ENCODE assay signal across 8 mouse cellular contexts in genomic region chr2:102450761-102451670, GRCm38 (mm10). TPM values are rescaled to one million over a fixed set of nuclear protein-coding genes. Genes with fewer than 3 reads are reported as not detected.
DNase-seq lines count a peak whose midpoint lies in the region; ATAC-seq and TF ChIP-seq lines count a peak whose summit lies in the region.

No protein-coding gene starts in this region.

- H3K27ac ChIP-seq in embryonic facial prominence, embryonic 15.5 days (replicated peaks) = peak overlapping the region; percentile 80
- H3K27ac ChIP-seq in heart, embryonic 13.5 days (replicated peaks) = peak overlapping the region; percentile 39; the same call in 1 of the 2 replicates
- no peak overlapping the region for H3K27ac ChIP-seq in liver, embryonic 14.5 days
- peak overlapping the region; percentile 75 for H3K27ac ChIP-seq in olfactory bulb, adult 2 months (ENCODE audit: insufficient read depth, low read depth, low read length)

- peak overlapping the region; percentile 71 for H3K9ac ChIP-seq in embryonic facial prominence, embryonic 15.5 days
- H3K9ac ChIP-seq in heart, embryonic 13.5 days = peak overlapping the region; percentile 87
- H3K9ac ChIP-seq in liver, embryonic 14.5 days (replicated peaks) = no peak overlapping the region

- no peaks in the 10 kb centered on the region for H3K36me3 ChIP-seq in embryonic facial prominence, embryonic 15.5 days
- no peaks in the 10 kb centered on the region for H3K36me3 ChIP-seq in heart, embryonic 13.5 days
- no peaks in the 10 kb centered on the region for H3K36me3 ChIP-seq in liver, embryonic 14.5 days (replicated peaks; ENCODE audit: control insufficient read depth, insufficient read depth, low read depth)

- TF ChIP-seq CTCF in liver, embryonic 14.5 days (IDR thresholded peaks at IDR 0.05; ENCODE audit: low read depth) = no peak
- TF ChIP-seq CTCF in olfactory bulb, adult 2 months (IDR thresholded peaks at IDR 0.05; ENCODE audit: insufficient read depth, low read depth, low read length) = peak; percentile 26; the same call in 1 of the 2 replicates

- H3K4me1 ChIP-seq in embryonic facial prominence, embryonic 15.5 days = peaks cover 43% of the 10 kb centered on the region
- peaks cover 22% of the 10 kb centered on the region for H3K4me1 ChIP-seq in heart, embryonic 13.5 days
- no peaks in the 10 kb centered on the region; a peak in 1 of 4 replicates for H3K4me1 ChIP-seq in liver, embryonic 14.5 days (replicated peaks; ENCODE audit: control insufficient read depth in 2 of 2, insufficient read depth in 2 of 2, low read length in 1 of 2)
- H3K4me1 ChIP-seq in olfactory bulb, adult 2 months (ENCODE audit: control insufficient read depth, insufficient read depth, low read length) = peaks cover 10% of the 10 kb centered on the region; the same call in 1 of the 2 replicates

- peak; percentile 36 for DNase-seq in CD4-positive, CD25-positive, alpha-beta regulatory T cell, adult 2 months (ENCODE audit: low read depth, low spot score)
- DNase-seq in adrenal gland, postnatal 36 days = peak; percentile 32 to 54
- peak; percentile 57 for DNase-seq in kidney, postnatal 10 days
- DNase-seq in liver, embryonic 14.5 days (ENCODE audit: low read depth in 3 of 3, low spot score in 3 of 3) = no peak
- DNase-seq in thymus, postnatal 25 days = peak; percentile 37

- no peak for TF ChIP-seq POLR2A in olfactory bulb, adult 2 months (IDR thresholded peaks at IDR 0.05; ENCODE audit: insufficient read depth, low read depth, low read length)

- no peak for TF ChIP-seq EP300 in liver, embryonic 14.5 days (IDR thresholded peaks at IDR 0.05; ENCODE audit: low read depth)

- H3K9me3 ChIP-seq in embryonic facial prominence, embryonic 15.5 days (replicated peaks) = no peaks in the 10 kb centered on the region
- H3K9me3 ChIP-seq in heart, embryonic 13.5 days = no peaks in the 10 kb centered on the region
- no peaks in the 10 kb centered on the region for H3K9me3 ChIP-seq in liver, embryonic 14.5 days (ENCODE audit: control insufficient read depth, low read length)

- ATAC-seq in embryonic facial prominence, embryonic 15.5 days (ENCODE audit: insufficient number of reproducible peaks, low FRiP score, low TSS enrichment, low read depth) = peak; percentile 41
- ATAC-seq in heart, embryonic 13.5 days (ENCODE audit: extremely low read depth, insufficient number of reproducible peaks, low FRiP score, low TSS enrichment) = no peak
- ATAC-seq in liver, embryonic 14.5 days (ENCODE audit: insufficient read depth) = peak; percentile 35; the same call in 1 of the 2 replicates

- H3K4me2 ChIP-seq in embryonic facial prominence, embryonic 15.5 days (replicated peaks) = peak overlapping the region; percentile 99
- peak overlapping the region; percentile 98 for H3K4me2 ChIP-seq in heart, embryonic 13.5 days
- peak overlapping the region; percentile 65 for H3K4me2 ChIP-seq in liver, embryonic 14.5 days (ENCODE audit: low read depth)

- WGBS in embryonic facial prominence, embryonic 15.5 days = under 1% methylated on average over 109 of the region's 109 CpGs
- under 1% methylated on average over 94 of the region's 109 CpGs for WGBS in heart, embryonic 13.5 days
- under 1% methylated on average over 103 of the region's 109 CpGs for WGBS in liver, embryonic 14.5 days (ENCODE audit: insufficient replicate concordance)
- under 1% methylated on average over 108 of the region's 109 CpGs for WGBS in olfactory bulb, adult 2 months

- peak overlapping the region; percentile 74 for H3K4me3 ChIP-seq in embryonic facial prominence, embryonic 15.5 days (replicated peaks)
- peak overlapping the region; percentile 73 for H3K4me3 ChIP-seq in heart, embryonic 13.5 days
- peak overlapping the region; percentile 43 to 53 for H3K4me3 ChIP-seq in liver, embryonic 14.5 days (ENCODE audit: insufficient read depth in 1 of 2, low read depth in 2 of 2, low read length in 2 of 2)
- H3K4me3 ChIP-seq in olfactory bulb, adult 2 months (ENCODE audit: insufficient read depth, low read depth, low read length) = peak overlapping the region; percentile 64

- no peaks in the 10 kb centered on the region for H3K27me3 ChIP-seq in embryonic facial prominence, embryonic 15.5 days
- H3K27me3 ChIP-seq in heart, embryonic 13.5 days (replicated peaks) = peaks cover 38% of the 10 kb centered on the region
- H3K27me3 ChIP-seq in liver, embryonic 14.5 days (ENCODE audit: control insufficient read depth, insufficient read depth, low read length) = peaks cover 34% of the 10 kb centered on the region

RNA-seq across cellular contexts. Expression of gene Fjx1, which starts 1.3 kb away (rescaled TPM):
- 1 to 10 TPM in 1 of 2 experiments, under 1 TPM in 1; 0.46 to 1.2 TPM for total RNA-seq in adrenal gland, postnatal 36 days (2021)
- polyA plus RNA-seq in embryonic facial prominence, embryonic 15.5 days (2015; fragmentation: Nextera tagmentation; extraction: Ambion mirVana) = 15.9 and 16.4 TPM in 2 replicates
- 2.5 and 2.6 TPM in 2 replicates for polyA plus RNA-seq in heart, embryonic 13.5 days (2015; fragmentation: Nextera tagmentation; extraction: Ambion mirVana)
- polyA plus RNA-seq in liver, embryonic 14.5 days (2012; rRNA removed) = 0.38 and 0.50 TPM in 2 replicates
- polyA plus RNA-seq in liver, embryonic 14.5 days (2014; fragmentation: Nextera tagmentation; extraction: Ambion mirVana) = 0.35 and 0.39 TPM in 2 replicates
- not detected in 2 replicates for polyA plus RNA-seq in olfactory bulb, adult 2 months (2012; ENCODE audit: insufficient read depth, insufficient read length, low replicate concordance, missing spikeins)

RNA-seq across cellular contexts. Expression of gene Trim44, which starts 43.4 kb away (rescaled TPM):
- 10 to 100 TPM; 65.2 to 66.6 TPM for total RNA-seq in adrenal gland, postnatal 36 days (2021)
- 31.6 TPM in 2 replicates for polyA plus RNA-seq in embryonic facial prominence, embryonic 15.5 days (2015; fragmentation: Nextera tagmentation; extraction: Ambion mirVana)
- 17.7 and 19.9 TPM in 2 replicates for polyA plus RNA-seq in heart, embryonic 13.5 days (2015; fragmentation: Nextera tagmentation; extraction: Ambion mirVana)
- 7.7 and 11.3 TPM in 2 replicates for polyA plus RNA-seq in liver, embryonic 14.5 days (2012; rRNA removed)
- polyA plus RNA-seq in liver, embryonic 14.5 days (2014; fragmentation: Nextera tagmentation; extraction: Ambion mirVana) = 4.8 and 5.4 TPM in 2 replicates
- 108 and 163 TPM in 2 replicates for polyA plus RNA-seq in olfactory bulb, adult 2 months (2012; ENCODE audit: insufficient read depth, insufficient read length, low replicate concordance, missing spikeins)

Comparison
In these comparisons a context has a peak if more than half of its experiments do, and no peak if none do; other contexts are left out.
1. DNase-seq: peak in CD4-positive, CD25-positive, alpha-beta regulatory T cell, adult 2 months (single experiment), adrenal gland, postnatal 36 days (2 of 2), kidney, postnatal 10 days (single experiment) and thymus, postnatal 25 days (single experiment); none in liver, embryonic 14.5 days (0 of 3).
2. Peak in every context shown above with its lines, with median percentiles within 50 percentile points of each other: H3K4me2 ChIP-seq and H3K4me3 ChIP-seq.